Mouse (Mus musculus): ENCODE data around the gene Arhgef39. TPM values are rescaled to one million over a fixed set of nuclear protein-coding genes. Genes with fewer than 3 reads are reported as not detected.

Arhgef39 gene
- polyA plus RNA-seq, 1 experiment = 2.7 TPM

- no peak overlapping the region for H3K27ac ChIP-seq (ENCODE audit: insufficient read depth, low read length)
- no peaks in the 10 kb centered on the region for H3K4me1 ChIP-seq (ENCODE audit: control insufficient read depth, insufficient read depth, low read length)
- TF ChIP-seq CTCF (IDR thresholded peaks at IDR 0.05; ENCODE audit: extremely low read depth, insufficient read depth, low read length) = no peak
- no peak for TF ChIP-seq POLR2A (IDR thresholded peaks at IDR 0.05; ENCODE audit: extremely low read depth, insufficient read depth, low read length)
- H3K4me3 ChIP-seq (ENCODE audit: insufficient read depth, low read length) = no peak overlapping the region
Measured at GRCm38 (mm10) chr4:43447251-43447650, 52.2 kb downstream of the Arhgef39 start.

Other genes with a start within 250 kb of the Arhgef39 start
- gene Atp8b5, start 232.5 kb downstream of the Arhgef39 start, polyA plus RNA-seq (2012; rRNA removed) = 0.55 and 0.77 TPM in 2 replicates
- 50.6 and 53.8 TPM in 2 replicates for gene Rusc2, start 117.7 kb downstream of the Arhgef39 start, polyA plus RNA-seq (2012; rRNA removed)
- 1.8 and 1.9 TPM in 2 replicates for gene Fam166b, start 70.6 kb downstream of the Arhgef39 start, polyA plus RNA-seq (2012; rRNA removed)
- 77.0 and 78.5 TPM in 2 replicates for gene Tesk1, start 57.8 kb downstream of the Arhgef39 start, polyA plus RNA-seq (2012; rRNA removed)
- gene Cd72, start 45.1 kb downstream of the Arhgef39 start, polyA plus RNA-seq (2012; rRNA removed) = 1.0 and 1.8 TPM in 2 replicates
- gene Sit1, start 16.0 kb downstream of the Arhgef39 start, polyA plus RNA-seq (2012; rRNA removed) = 0.08 TPM in 1 of 2 replicates, not detected in the other
- 75.7 and 82.6 TPM in 2 replicates for gene Ccdc107, start 6.8 kb downstream of the Arhgef39 start, polyA plus RNA-seq (2012; rRNA removed)
- 0.32 and 0.61 TPM in 2 replicates for gene Car9, start 7.3 kb upstream of the Arhgef39 start, polyA plus RNA-seq (2012; rRNA removed)
- gene Tpm2, start 24.1 kb upstream of the Arhgef39 start, polyA plus RNA-seq (2012; rRNA removed) = 10.4 and 12.5 TPM in 2 replicates
- gene Creb3, start 62.6 kb upstream of the Arhgef39 start, polyA plus RNA-seq (2012; rRNA removed) = 61.8 and 65.9 TPM in 2 replicates
- gene Tln1, start 63.0 kb upstream of the Arhgef39 start, polyA plus RNA-seq (2012; rRNA removed) = 44.3 and 46.5 TPM in 2 replicates
- gene Rgp1, start 79.0 kb upstream of the Arhgef39 start, polyA plus RNA-seq (2012; rRNA removed) = 35.7 and 38.8 TPM in 2 replicates
- 96.7 and 105 TPM in 2 replicates for gene Gba2, start 79.2 kb upstream of the Arhgef39 start, polyA plus RNA-seq (2012; rRNA removed)
- gene Msmp, start 84.8 kb upstream of the Arhgef39 start, polyA plus RNA-seq (2012; rRNA removed) = 0.15 and 0.34 TPM in 2 replicates
- 115 and 129 TPM in 2 replicates for gene Npr2, start 132.2 kb upstream of the Arhgef39 start, polyA plus RNA-seq (2012; rRNA removed)
- 2.3 and 2.6 TPM in 2 replicates for gene Spag8, start 153.9 kb upstream of the Arhgef39 start, polyA plus RNA-seq (2012; rRNA removed)
- gene Hint2, start 156.8 kb upstream of the Arhgef39 start, polyA plus RNA-seq (2012; rRNA removed) = 81.7 and 84.5 TPM in 2 replicates
- gene Tmem8b, start 169.3 kb upstream of the Arhgef39 start, polyA plus RNA-seq (2012; rRNA removed) = 36.2 and 36.6 TPM in 2 replicates
- gene Fam221b, start 169.4 kb upstream of the Arhgef39 start, polyA plus RNA-seq (2012; rRNA removed) = 1.0 TPM in 2 replicates
- not detected in 2 replicates for gene Olfr70, start 201.1 kb upstream of the Arhgef39 start, polyA plus RNA-seq (2012; rRNA removed)
- not detected in 2 replicates for gene Olfr71, start 210.6 kb upstream of the Arhgef39 start, polyA plus RNA-seq (2012; rRNA removed)
- 1.8 and 2.3 TPM in 2 replicates for gene Hrct1, start 227.5 kb upstream of the Arhgef39 start, polyA plus RNA-seq (2012; rRNA removed)
- 0.89 and 1.1 TPM in 2 replicates for gene Spaar, start 230.3 kb upstream of the Arhgef39 start, polyA plus RNA-seq (2012; rRNA removed)

Data from cortical plate, adult 2 months (tissue).